Mouse (Mus musculus) left cerebral cortex, adult 6 months (tissue): ENCODE results near the gene Olfr127. TPM values are rescaled to one million over a fixed set of nuclear protein-coding genes. Genes with fewer than 3 reads are reported as not detected.

Experiments used
- long read RNA-seq, 2 experiments: library from polyadenylated mRNA; unstranded; transcript quantifications; one replicate each; pipeline ENCODE4 v2.0.0; 2019 to 2020
- polyA plus RNA-seq: library from polyadenylated mRNA; unstranded; fragments of <200 nt; fragmentation: Nextera tagmentation; gene quantifications from 2 replicates; pipeline ENCODE4 v1.2.3, GENCODE M21; 2021

Olfr127 gene
- polyA plus RNA-seq: not detected in 2 replicates
- long read RNA-seq, experiment 1: 0 reads
- long read RNA-seq, experiment 2: 0 reads

DNA sequence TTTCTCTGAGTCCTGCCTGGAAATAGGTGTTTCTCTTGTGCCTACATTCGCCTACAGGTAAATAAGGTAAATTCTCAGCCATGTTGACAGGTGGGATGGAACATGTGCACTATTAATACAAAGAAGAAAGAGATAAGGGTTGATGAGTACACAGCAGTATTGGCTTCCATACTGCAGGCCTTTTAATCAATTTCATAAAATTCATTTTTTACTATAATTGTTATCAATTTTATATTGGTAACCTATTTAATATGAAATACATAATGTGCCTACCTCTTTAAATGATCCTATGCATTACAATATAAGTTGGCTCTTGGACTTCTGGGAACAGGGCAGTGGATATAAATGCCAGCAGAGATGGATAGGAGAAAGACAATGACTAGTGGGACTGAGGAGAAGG, at the start of gene Olfr127:
Olfr127 (plus strand) TSS at position 301 of the 400 bp plus-strand sequence.

DNA sequence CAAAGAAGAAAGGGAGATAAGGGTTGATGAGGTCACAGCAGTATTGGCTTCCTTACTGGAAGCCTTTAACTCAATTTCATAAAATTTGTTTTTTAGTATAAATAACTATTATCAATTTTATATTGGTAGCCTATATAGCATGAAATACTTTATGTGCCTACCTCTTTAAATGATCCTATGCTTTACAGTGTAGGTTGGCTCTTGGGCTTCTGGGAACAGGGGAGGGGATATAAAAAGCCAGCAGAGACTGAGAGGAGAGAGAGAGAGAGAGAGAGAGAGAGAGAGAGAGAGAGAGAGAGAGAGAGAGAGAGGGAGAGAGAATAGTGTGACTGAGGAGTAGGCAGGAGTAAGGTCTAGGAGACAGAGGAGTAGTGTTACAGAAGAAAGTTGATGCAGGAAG, 20.0 kb downstream of the Olfr127 start, which contains the start of gene Olfr128:
Olfr128 (plus strand) TSS at position 301 of the 400 bp plus-strand sequence.

DNA sequence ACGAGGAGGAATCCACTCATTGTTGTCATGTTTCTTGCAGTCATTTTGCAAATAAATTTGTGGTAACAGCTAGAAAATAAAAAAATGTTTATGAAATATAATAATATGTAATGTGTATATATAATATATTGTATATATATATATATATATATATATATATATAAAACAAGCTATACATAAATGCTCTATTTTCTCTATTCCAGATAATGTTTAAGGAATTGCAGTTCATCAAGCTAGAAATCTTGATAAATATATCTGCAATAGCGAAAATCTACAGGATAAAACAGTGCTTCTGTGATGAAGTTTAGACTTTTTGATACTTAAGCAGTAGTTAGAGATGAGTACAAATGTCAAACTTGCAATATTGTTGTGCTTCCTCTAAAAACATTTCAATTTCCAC, 52.7 kb downstream of the Olfr127 start, which contains the start of gene Olfr761:
Olfr761 (minus strand) TSS at position 101 of the 400 bp plus-strand sequence.

Other genes with a start within 250 kb of the Olfr127 start
- gene Olfr117, start 236.7 kb upstream of the Olfr127 start, polyA plus RNA-seq: not detected in 2 replicates
- gene Olfr118, start 233.4 kb upstream of the Olfr127 start, polyA plus RNA-seq: not detected in 2 replicates
- gene Olfr119, start 203.9 kb upstream of the Olfr127 start, polyA plus RNA-seq: not detected in 2 replicates
- gene Olfr120, start 178.6 kb upstream of the Olfr127 start, polyA plus RNA-seq: not detected in 2 replicates
- gene Olfr121, start 151.6 kb upstream of the Olfr127 start, polyA plus RNA-seq: not detected in 2 replicates
- not detected in 2 replicates for gene Olfr122, start 131.8 kb upstream of the Olfr127 start, polyA plus RNA-seq
- gene Olfr123, start 106.9 kb upstream of the Olfr127 start, polyA plus RNA-seq: not detected in 2 replicates
- not detected in 2 replicates for gene Olfr124, start 100.5 kb upstream of the Olfr127 start, polyA plus RNA-seq
- 0.10 TPM in 1 of 2 replicates, not detected in the other for gene Olfr125, start 67.5 kb upstream of the Olfr127 start, polyA plus RNA-seq
- gene Olfr126, start 53.0 kb upstream of the Olfr127 start, polyA plus RNA-seq: not detected in 2 replicates
- gene Olfr128, start 20.1 kb downstream of the Olfr127 start, polyA plus RNA-seq: not detected in 2 replicates
- gene Olfr761, start 52.6 kb downstream of the Olfr127 start, polyA plus RNA-seq: not detected in 2 replicates
- gene Olfr129, start 159.6 kb downstream of the Olfr127 start, polyA plus RNA-seq: not detected in 2 replicates
- not detected in 2 replicates for gene Olfr130, start 163.5 kb downstream of the Olfr127 start, polyA plus RNA-seq
- gene Olfr131, start 188.3 kb downstream of the Olfr127 start, polyA plus RNA-seq: not detected in 2 replicates
- not detected in 2 replicates for gene Olfr132, start 234.1 kb downstream of the Olfr127 start, polyA plus RNA-seq
- gene Olfr133, start 244.8 kb downstream of the Olfr127 start, polyA plus RNA-seq: not detected in 2 replicates